Mouse (Mus musculus): Measurements from ENCODE around the gene Kcnq5.

DNA sequence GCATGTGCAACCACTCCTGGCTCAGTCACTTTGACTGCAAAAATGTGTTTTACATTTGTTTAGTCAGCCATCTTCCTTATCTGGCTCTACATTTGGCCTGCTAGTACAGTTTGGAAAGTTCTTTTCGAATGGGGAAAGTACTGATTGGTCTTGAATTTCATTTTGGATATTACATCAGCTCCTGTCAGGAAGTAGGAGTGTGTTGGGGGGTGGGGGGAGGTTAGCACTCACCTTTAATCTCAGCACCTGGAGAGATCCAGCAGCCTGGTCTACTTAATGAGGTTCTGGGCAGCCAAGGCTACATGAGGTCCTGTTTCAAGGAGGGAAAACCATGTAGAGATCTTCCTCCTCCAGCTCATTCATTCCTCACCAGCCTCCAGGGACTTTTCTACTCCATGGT is 578.5 kb downstream of the Kcnq5 start, which contains the start of gene Khdc1b:
- TF ChIP-seq CTCF (IDR thresholded peaks at IDR 0.05; ENCODE audit: low read depth) (no peak), EP300 (IDR thresholded peaks at IDR 0.05; ENCODE audit: low read depth) (no peak)
